Mouse (Mus musculus) myocyte (in vitro differentiated cells): ENCODE measurements around the gene Mafk. TPM values are rescaled to one million over a fixed set of nuclear protein-coding genes. Genes with fewer than 3 reads are reported as not detected.

Experiments used
- H3K27me3 ChIP-seq: one replicate; pipeline ENCODE4 v1.6.1; 2011; ENCODE audit not compliant: control insufficient read depth, insufficient read depth, insufficient read length
- H3K36me3 ChIP-seq: one replicate; pipeline ENCODE4 v1.6.1; 2011; ENCODE audit not compliant: control insufficient read depth, insufficient read depth
- H3K4me2 ChIP-seq: one replicate; pipeline ENCODE4 v1.6.1; 2011; ENCODE audit warnings: low read depth, control low read depth
- H3K4me3 ChIP-seq: one replicate; pipeline ENCODE4 v1.5.1; 2011; ENCODE audit warnings: mild to moderate bottlenecking, control low read depth, moderate library complexity
- H3K79me2 ChIP-seq: one replicate; pipeline ENCODE4 v1.6.1; 2011; ENCODE audit not compliant: control insufficient read depth, insufficient read depth
- H3ac ChIP-seq: one replicate; pipeline ENCODE4 v1.6.1; 2011; ENCODE audit not compliant: control insufficient read depth, insufficient read length
- CEBPB ChIP-seq: IDR thresholded peaks from 2 replicates; pipeline ENCODE4 v1.6.1; 2011; ENCODE audit warnings: mild to moderate bottlenecking, moderate library complexity; ENCODE audit not compliant: poor library complexity, insufficient read depth, severe bottlenecking
- E2F4 ChIP-seq: IDR thresholded peaks from one replicate; pipeline ENCODE4 v1.6.1; 2011; ENCODE audit warnings: mild to moderate bottlenecking, control low read depth, moderate library complexity; ENCODE audit not compliant: insufficient read depth
- MAX ChIP-seq: IDR thresholded peaks from one replicate; pipeline ENCODE4 v1.6.1; 2011; ENCODE audit warnings: low read depth, mild to moderate bottlenecking, control low read depth
- MYOD1 ChIP-seq, 3 experiments: IDR thresholded peaks; one replicate each; pipeline ENCODE4 v1.6.1; 2011; ENCODE audit warnings: control low read depth in 2 of 3, low read depth in 2 of 3, mild to moderate bottlenecking in 2 of 3, moderate library complexity in 1 of 3; ENCODE audit not compliant: insufficient read length in 2 of 3, control insufficient read depth in 1 of 3
- MYOG ChIP-seq, 3 experiments: IDR thresholded peaks; one replicate each; pipeline ENCODE4 v1.6.1; 2011; ENCODE audit warnings: control low read depth in 2 of 3, low read depth in 2 of 3, mild to moderate bottlenecking in 2 of 3; ENCODE audit not compliant: insufficient read length in 2 of 3, control insufficient read depth in 1 of 3, insufficient read depth in 1 of 3
- POLR2A ChIP-seq: IDR thresholded peaks from one replicate; pipeline ENCODE4 v1.6.1; 2011; ENCODE audit warnings: low read depth, mild to moderate bottlenecking, control low read depth, moderate library complexity; ENCODE audit not compliant: insufficient read length
- POLR2AphosphoS2 ChIP-seq: IDR thresholded peaks from one replicate; pipeline ENCODE4 v1.6.1; 2011; ENCODE audit warnings: low read depth, control low read depth; ENCODE audit not compliant: insufficient read length
- REST ChIP-seq: IDR thresholded peaks from one replicate; pipeline ENCODE4 v1.6.1; 2011; ENCODE audit warnings: mild to moderate bottlenecking, control low read depth, moderate library complexity; ENCODE audit not compliant: insufficient read depth, insufficient read length
- SRF ChIP-seq: IDR thresholded peaks from one replicate; pipeline ENCODE4 v1.6.1; 2011; ENCODE audit warnings: low read depth; ENCODE audit not compliant: control insufficient read depth, insufficient read length
- TCF12 ChIP-seq: IDR thresholded peaks from one replicate; pipeline ENCODE4 v1.6.1; 2011; ENCODE audit warnings: mild to moderate bottlenecking, control low read depth; ENCODE audit not compliant: poor library complexity, insufficient read depth, severe bottlenecking
- TCF3 ChIP-seq: IDR thresholded peaks from one replicate; pipeline ENCODE4 v1.6.1; 2011; ENCODE audit warnings: low read depth, control low read depth; ENCODE audit not compliant: insufficient read length
- USF1 ChIP-seq: IDR thresholded peaks from one replicate; pipeline ENCODE4 v1.6.1; 2011; ENCODE audit warnings: low read depth, mild to moderate bottlenecking, control low read depth, moderate library complexity
- polyA plus RNA-seq: library from polyadenylated mRNA; unstranded; fragments of >200 nt; fragmentation: generic; extraction: Trizol; gene quantifications from one replicate; pipeline ENCODE4 v1.2.1, GENCODE M21; 2012; ENCODE audit warnings: missing spikeins

The Mafk gene
- polyA plus RNA-seq, 1 experiment = 19.8 TPM

DNA sequence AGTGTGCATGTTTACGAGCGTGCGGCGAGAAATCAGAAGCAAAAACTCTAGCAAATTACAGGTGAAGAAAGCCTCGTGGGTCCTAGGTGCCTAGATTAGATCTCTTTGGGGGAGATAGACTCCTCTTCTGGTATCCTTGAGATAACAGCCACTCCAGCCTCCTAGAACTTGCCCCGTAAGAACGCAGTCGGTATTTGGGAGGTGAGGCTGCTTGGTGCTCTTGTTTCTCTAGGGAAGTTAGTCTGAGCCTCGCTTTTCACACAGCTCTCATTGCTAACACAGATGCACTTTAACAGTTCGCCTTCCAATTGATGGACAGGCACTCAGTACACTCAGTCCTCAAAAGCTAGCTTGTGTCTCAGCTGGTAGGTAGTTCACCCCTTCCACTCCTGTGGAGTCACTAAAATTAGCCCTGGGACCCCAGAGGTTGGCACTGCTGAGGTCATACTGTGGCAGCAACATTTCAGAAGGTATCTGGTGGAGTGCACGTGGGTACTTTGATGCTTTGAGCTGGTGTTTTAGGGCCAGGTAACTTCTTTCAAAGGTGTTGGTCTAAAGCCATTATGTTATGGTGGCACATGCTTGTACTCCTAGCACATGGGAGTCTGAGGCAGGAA is 954 bp downstream of the Mafk start:
- TF ChIP-seq POLR2AphosphoS2 (no peak), MYOG (IDR thresholded peaks at IDR 0.05; ENCODE audit: control insufficient read depth in 1 of 3, insufficient read depth in 1 of 3, insufficient read length in 2 of 3, low read depth in 2 of 3) (no peak), E2F4 (no peak), TCF12 (no peak), TCF3 (no peak), MYOD1 (IDR thresholded peaks at IDR 0.05; ENCODE audit: control insufficient read depth in 1 of 3, insufficient read length in 2 of 3, low read depth in 2 of 3) (no peak), USF1 (no peak), REST (no peak), MAX (no peak), CEBPB (no peak), POLR2A (no peak), SRF (no peak)
- Histone ChIP-seq H3K4me2 (peak overlapping the region; percentile 100), H3K36me3 (no peaks in the 10 kb centered on the region), H3K27me3 (no peaks in the 10 kb centered on the region), H3K4me3 (peak overlapping the region; percentile 83), H3K79me2 (peaks cover 36% of the 10 kb centered on the region), H3ac (peak overlapping the region; percentile 70)

DNA sequence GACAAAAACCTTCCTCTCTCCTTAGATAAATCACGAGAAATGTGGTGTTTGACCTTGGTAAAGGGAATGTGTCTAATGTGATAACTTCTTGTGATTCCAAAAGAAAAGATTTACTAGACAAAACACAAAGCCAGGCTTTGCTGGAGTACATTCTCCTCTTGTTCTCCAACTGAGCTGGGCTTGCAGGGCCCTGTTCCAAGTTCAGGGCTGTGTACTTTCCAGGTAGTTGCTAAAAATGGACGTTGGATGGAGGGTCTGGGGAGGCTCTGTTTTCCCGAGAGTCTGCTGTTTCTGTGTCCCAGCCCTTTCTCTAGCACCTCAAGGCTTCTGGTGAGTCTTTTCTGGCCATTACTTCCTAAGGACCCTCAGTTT is 1.6 kb downstream of the Mafk start:
- no peaks in the 10 kb centered on the region for H3K36me3 ChIP-seq
- peaks cover 43% of the 10 kb centered on the region for H3K79me2 ChIP-seq
- H3K4me2 ChIP-seq = peak overlapping the region; percentile 100
- H3K4me3 ChIP-seq = peak overlapping the region; percentile 83
- H3ac ChIP-seq = peak overlapping the region; percentile 70
- no peaks in the 10 kb centered on the region for H3K27me3 ChIP-seq
- TF ChIP-seq MAX (no peak), MYOG (IDR thresholded peaks at IDR 0.05; ENCODE audit: control insufficient read depth in 1 of 3, insufficient read depth in 1 of 3, insufficient read length in 2 of 3, low read depth in 2 of 3) (no peak), E2F4 (no peak), MYOD1 (IDR thresholded peaks at IDR 0.05; ENCODE audit: control insufficient read depth in 1 of 3, insufficient read length in 2 of 3, low read depth in 2 of 3) (no peak), POLR2A (no peak), USF1 (no peak), CEBPB (no peak), TCF3 (no peak)

DNA sequence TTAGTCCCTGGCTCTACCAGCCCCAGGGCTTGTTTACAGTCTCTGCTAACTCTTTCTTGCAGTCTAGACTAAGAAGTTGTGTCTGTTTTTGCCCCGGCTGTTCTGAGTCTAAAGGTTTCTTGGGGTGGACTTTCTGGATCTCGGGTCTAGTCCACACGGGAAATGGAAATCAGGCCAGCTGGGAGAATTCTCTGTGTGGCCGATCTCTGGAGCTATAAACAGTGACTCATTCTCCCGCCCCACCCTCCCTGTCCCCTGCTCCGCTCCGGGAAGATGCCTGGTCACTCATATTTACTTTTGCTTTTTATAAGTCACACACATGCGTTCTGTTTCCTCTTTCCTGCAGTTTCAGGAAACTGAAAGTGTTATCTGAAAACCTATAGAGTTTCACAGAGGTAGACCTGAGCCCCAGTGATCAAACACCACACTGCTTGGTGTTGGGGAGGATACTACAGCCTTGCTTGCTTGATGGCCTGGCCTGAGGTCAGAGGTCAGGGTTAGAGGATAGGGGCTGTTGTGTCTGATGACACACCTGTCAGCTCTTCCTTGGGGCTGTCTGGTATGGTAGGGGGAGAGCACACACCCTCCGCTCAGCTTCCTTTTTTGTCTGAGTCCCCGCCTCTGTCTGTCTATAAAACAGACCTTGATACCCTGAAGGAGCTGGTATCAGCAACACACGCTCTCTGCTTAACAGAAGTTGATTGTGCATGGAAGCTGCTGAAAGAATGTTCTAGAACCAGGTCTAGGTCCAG is 2.2 kb downstream of the Mafk start:
- Histone ChIP-seq H3K4me2 (peak overlapping the region; percentile 100), H3ac (no peak overlapping the region), H3K79me2 (peaks cover 46% of the 10 kb centered on the region), H3K4me3 (peak overlapping the region; percentile 83), H3K36me3 (no peaks in the 10 kb centered on the region), H3K27me3 (no peaks in the 10 kb centered on the region)
- TF ChIP-seq MYOD1 (IDR thresholded peaks at IDR 0.05; ENCODE audit: control insufficient read depth in 1 of 3, insufficient read length in 2 of 3, low read depth in 2 of 3) (peak in 1 of 3 experiments; percentile 2), TCF3 (no peak)

DNA sequence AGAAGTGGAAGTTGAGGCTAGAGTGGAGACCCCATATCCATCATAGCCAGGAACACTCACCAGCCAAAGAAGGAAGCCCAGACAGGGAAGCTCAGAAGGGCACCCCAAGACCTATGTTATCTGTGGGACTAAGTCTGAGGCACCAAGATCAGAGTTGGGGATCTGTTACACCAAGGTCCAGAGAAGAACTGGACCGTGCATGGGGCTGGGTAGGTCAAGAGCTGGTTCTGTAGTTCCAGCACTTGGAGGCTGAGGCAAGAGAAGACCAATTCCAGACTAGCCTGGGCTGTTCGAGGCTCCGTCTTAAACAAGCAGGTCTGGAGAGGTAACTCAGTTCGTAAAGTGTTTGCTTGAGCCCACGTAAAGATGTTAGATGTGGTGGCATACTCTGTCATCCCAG is 2.8 kb downstream of the Mafk start:
- H3K79me2 ChIP-seq = peaks cover 46% of the 10 kb centered on the region
- H3K4me3 ChIP-seq = peak overlapping the region; percentile 83
- H3K36me3 ChIP-seq = no peaks in the 10 kb centered on the region
- H3K4me2 ChIP-seq = peak overlapping the region; percentile 100
- no peak for TF ChIP-seq TCF12
- TF ChIP-seq MYOD1 (IDR thresholded peaks at IDR 0.05; ENCODE audit: control insufficient read depth in 1 of 3, insufficient read length in 2 of 3, low read depth in 2 of 3) = no peak
- no peak for TF ChIP-seq MYOG (IDR thresholded peaks at IDR 0.05; ENCODE audit: control insufficient read depth in 1 of 3, insufficient read depth in 1 of 3, insufficient read length in 2 of 3, low read depth in 2 of 3)
- TF ChIP-seq TCF3 = no peak
- no peak for TF ChIP-seq POLR2AphosphoS2
- no peak for TF ChIP-seq CEBPB
- no peak for TF ChIP-seq USF1
- no peak for TF ChIP-seq POLR2A
- no peak for TF ChIP-seq E2F4
- no peak for TF ChIP-seq SRF
- no peaks in the 10 kb centered on the region for H3K27me3 ChIP-seq
- H3ac ChIP-seq = no peak overlapping the region

DNA sequence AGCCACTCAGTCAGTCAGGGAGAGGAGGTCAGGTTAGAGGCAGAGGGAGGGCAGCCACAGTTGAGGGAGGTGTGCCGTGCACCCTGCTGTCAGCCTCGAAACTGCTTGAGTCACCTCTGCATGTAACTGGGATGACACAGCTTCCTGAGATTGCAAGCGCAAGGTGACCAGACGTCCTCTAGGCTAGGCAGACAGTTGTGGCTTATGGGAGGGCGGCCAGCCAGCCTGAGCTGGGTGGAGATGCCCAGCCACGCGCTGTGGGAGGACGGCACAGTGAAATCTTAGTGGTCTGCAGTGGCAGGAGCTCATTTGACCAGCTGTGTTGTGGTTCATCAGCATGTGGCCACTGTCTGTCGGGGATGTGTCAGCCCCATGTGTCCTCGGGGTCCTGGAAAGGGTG is 3.6 kb downstream of the Mafk start:
- TF ChIP-seq CEBPB (peak; percentile 10; the same call in 1 of the 2 replicates), TCF3 (peak; percentile 67), MYOG (IDR thresholded peaks at IDR 0.05; ENCODE audit: control insufficient read depth in 1 of 3, insufficient read depth in 1 of 3, insufficient read length in 2 of 3, low read depth in 2 of 3) (peak in 2 of 3 experiments; percentile 75 to 95), USF1 (no peak), POLR2A (no peak), MAX (peak; percentile 57), SRF (no peak), MYOD1 (IDR thresholded peaks at IDR 0.05; ENCODE audit: control insufficient read depth in 1 of 3, insufficient read length in 2 of 3, low read depth in 2 of 3) (peak in 2 of 3 experiments; percentile 80 to 91), TCF12 (peak; percentile 21), E2F4 (no peak), REST (no peak), POLR2AphosphoS2 (no peak)
- Histone ChIP-seq H3K4me3 (peak overlapping the region; percentile 83), H3K4me2 (peak overlapping the region; percentile 100)

More for the DNA sequence above, 3.6 kb downstream of the Mafk start:
- Histone ChIP-seq H3K36me3 (peaks cover 5% of the 10 kb centered on the region), H3ac (no peak overlapping the region), H3K79me2 (peaks cover 46% of the 10 kb centered on the region), H3K27me3 (no peaks in the 10 kb centered on the region)
